Mouse (Mus musculus): ENCODE results near the gene Isoc2a.

GRCm38 (mm10) chr7:4830476-4830875 is 46.5 kb upstream of the Isoc2a start:
- TF ChIP-seq POLR2A (IDR thresholded peaks at IDR 0.05; ENCODE audit: insufficient read depth, low read depth, low read length) (no peak), EP300 (IDR thresholded peaks at IDR 0.05; ENCODE audit: insufficient read depth, low read depth, low read length) (no peak), CTCF (IDR thresholded peaks at IDR 0.05) (no peak)
